Mouse (Mus musculus): ENCODE data around the gene 1700067K01Rik. TPM values are rescaled to one million over a fixed set of nuclear protein-coding genes. Genes with fewer than 3 reads are reported as not detected.

Gene 1700067K01Rik
- total and polyA plus RNA-seq, 3 experiments = 0.16 to 0.26 TPM; not detected in 1

DNA sequence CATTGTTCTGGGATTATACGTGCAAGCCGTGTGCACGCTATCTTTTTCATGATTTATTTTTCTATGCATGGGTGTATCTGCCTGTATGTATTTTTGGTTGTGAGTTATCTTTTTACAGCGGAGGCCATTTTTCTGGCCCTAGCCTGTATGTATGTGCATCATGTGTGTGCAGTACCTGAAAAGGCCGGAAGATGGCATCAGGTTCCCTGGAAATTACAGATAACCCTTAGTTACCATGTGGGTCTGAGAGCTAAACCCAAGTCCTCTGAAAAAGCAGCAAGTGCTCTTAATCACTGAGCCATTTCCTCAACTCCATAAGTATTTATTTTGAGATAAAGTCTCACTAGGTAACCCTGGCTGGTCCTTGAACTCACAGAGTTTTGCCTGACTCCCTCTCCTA, 51.9 kb downstream of the 1700067K01Rik start:
- no peak overlapping the region for H3K9ac ChIP-seq (ENCODE audit: low read depth, low read length)
- no peaks in the 10 kb centered on the region for H3K36me3 ChIP-seq (ENCODE audit: control insufficient read depth, insufficient read depth, low read length)
- no peak for DNase-seq
- TF ChIP-seq POLR2A (IDR thresholded peaks at IDR 0.05; ENCODE audit: insufficient read depth, low read depth, low read length) (no peak), CTCF (IDR thresholded peaks at IDR 0.05) (no peak), EP300 (IDR thresholded peaks at IDR 0.05; ENCODE audit: insufficient read depth, low read depth, low read length) (no peak)
- H3K79me2 ChIP-seq (replicated peaks; ENCODE audit: control insufficient read depth, insufficient read depth, low read length) = no peaks in the 10 kb centered on the region
- intact Hi-C loops (cut with DNase I) = no loop called here
- H3K27me3 ChIP-seq (ENCODE audit: control insufficient read depth, insufficient read depth, low read length) = no peaks in the 10 kb centered on the region
- no peaks in the 10 kb centered on the region for H3K4me1 ChIP-seq (ENCODE audit: control insufficient read depth, insufficient read depth, low read length)
- no peak overlapping the region for H3K4me3 ChIP-seq
- WGBS = 69% methylated on average over 5 of the region's 5 CpGs
- H3K27ac ChIP-seq = no peak overlapping the region

Small RNAs within 50 kb of the gene (microRNA-seq; reads per million reads assigned to microRNA genes)
- gene Mir1199 (6.7 to 7.0 reads per million in 2 experiments), gene Mir8111 (3.9 to 5.4 reads per million in 2 experiments)

Other genes with a start within 250 kb of the 1700067K01Rik start
- 10 to 100 TPM; 11.3 to 12.9 TPM for gene Adgrl1, start 101.4 kb upstream of the 1700067K01Rik start, total RNA-seq (2021)
- gene Adgrl1, start 101.4 kb upstream of the 1700067K01Rik start, polyA plus RNA-seq (2012; rRNA removed) = 33.8 and 45.8 TPM in 2 replicates
- 1 to 10 TPM; 1.3 to 1.7 TPM for gene Gm10644, start 46.3 kb upstream of the 1700067K01Rik start, total RNA-seq (2021)
- gene Gm10644, start 46.3 kb upstream of the 1700067K01Rik start, polyA plus RNA-seq (2012; rRNA removed) = 1.9 and 2.8 TPM in 2 replicates
- 1 to 10 TPM; 1.7 to 1.8 TPM for gene Asf1b, start 46.0 kb upstream of the 1700067K01Rik start, total RNA-seq (2021)
- 2.2 and 3.7 TPM in 2 replicates for gene Asf1b, start 46.0 kb upstream of the 1700067K01Rik start, polyA plus RNA-seq (2012; rRNA removed)
- gene Prkaca, start 28.5 kb upstream of the 1700067K01Rik start, total RNA-seq (2021) = 100 to 1,000 TPM; 306 to 331 TPM
- gene Prkaca, start 28.5 kb upstream of the 1700067K01Rik start, polyA plus RNA-seq (2012; rRNA removed) = 239 and 333 TPM in 2 replicates
- gene Samd1, start 3.8 kb upstream of the 1700067K01Rik start, total RNA-seq (2021) = 10 to 100 TPM; 21.6 to 29.9 TPM
- 29.7 and 32.1 TPM in 2 replicates for gene Samd1, start 3.8 kb upstream of the 1700067K01Rik start, polyA plus RNA-seq (2012; rRNA removed)
- gene 2210011C24Rik, start 10.7 kb downstream of the 1700067K01Rik start, total RNA-seq (2021) = 1 to 10 TPM; 2.2 to 3.7 TPM
- 0.64 and 1.2 TPM in 2 replicates for gene 2210011C24Rik, start 10.7 kb downstream of the 1700067K01Rik start, polyA plus RNA-seq (2012; rRNA removed)
- under 1 TPM; 0.20 to 0.26 TPM for gene Palm3, start 20.0 kb downstream of the 1700067K01Rik start, total RNA-seq (2021)
- 0.21 TPM in 1 of 2 replicates, not detected in the other for gene Palm3, start 20.0 kb downstream of the 1700067K01Rik start, polyA plus RNA-seq (2012; rRNA removed)
- 1 to 10 TPM; 3.2 to 3.7 TPM for gene Il27ra, start 41.1 kb downstream of the 1700067K01Rik start, total RNA-seq (2021)
- gene Il27ra, start 41.1 kb downstream of the 1700067K01Rik start, polyA plus RNA-seq (2012; rRNA removed) = 4.1 and 4.6 TPM in 2 replicates
- gene Rln3, start 43.5 kb downstream of the 1700067K01Rik start, total RNA-seq (2021) = not detected
- gene Rln3, start 43.5 kb downstream of the 1700067K01Rik start, polyA plus RNA-seq (2012; rRNA removed) = not detected in 2 replicates
- gene Gm10643, start 63.6 kb downstream of the 1700067K01Rik start, total RNA-seq (2021) = 1 to 10 TPM; 3.6 to 4.8 TPM
- gene Gm10643, start 63.6 kb downstream of the 1700067K01Rik start, polyA plus RNA-seq (2012; rRNA removed) = 1.7 and 2.1 TPM in 2 replicates
- 1 to 10 TPM; 8.8 to 9.5 TPM for gene Rfx1, start 65.3 kb downstream of the 1700067K01Rik start, total RNA-seq (2021)
- 9.5 and 11.0 TPM in 2 replicates for gene Rfx1, start 65.3 kb downstream of the 1700067K01Rik start, polyA plus RNA-seq (2012; rRNA removed)
- gene Dcaf15, start 103.3 kb downstream of the 1700067K01Rik start, total RNA-seq (2021) = 1 to 10 TPM; 5.9 to 7.6 TPM
- gene Dcaf15, start 103.3 kb downstream of the 1700067K01Rik start, polyA plus RNA-seq (2012; rRNA removed) = 17.0 and 18.4 TPM in 2 replicates
- gene Podnl1, start 124.5 kb downstream of the 1700067K01Rik start, total RNA-seq (2021) = not detected
- 0.20 and 0.23 TPM in 2 replicates for gene Podnl1, start 124.5 kb downstream of the 1700067K01Rik start, polyA plus RNA-seq (2012; rRNA removed)
- gene Cc2d1a, start 146.4 kb downstream of the 1700067K01Rik start, total RNA-seq (2021) = 10 to 100 TPM; 10.6 to 11.9 TPM
- 10.2 and 11.2 TPM in 2 replicates for gene Cc2d1a, start 146.4 kb downstream of the 1700067K01Rik start, polyA plus RNA-seq (2012; rRNA removed)
- under 1 TPM; 0.26 to 0.30 TPM for gene 4930432K21Rik, start 146.5 kb downstream of the 1700067K01Rik start, total RNA-seq (2021)
- gene 4930432K21Rik, start 146.5 kb downstream of the 1700067K01Rik start, polyA plus RNA-seq (2012; rRNA removed) = 0.29 and 0.55 TPM in 2 replicates
- 1 to 10 TPM in 1 of 2 experiments, not detected in 1; 1.9 TPM for gene Nanos3, start 183.7 kb downstream of the 1700067K01Rik start, total RNA-seq (2021)
- 0.61 TPM in 1 of 2 replicates, not detected in the other for gene Nanos3, start 183.7 kb downstream of the 1700067K01Rik start, polyA plus RNA-seq (2012; rRNA removed)
- 1 to 10 TPM; 6.8 to 8.2 TPM for gene Zswim4, start 235.6 kb downstream of the 1700067K01Rik start, total RNA-seq (2021)
- 7.6 and 10.4 TPM in 2 replicates for gene Zswim4, start 235.6 kb downstream of the 1700067K01Rik start, polyA plus RNA-seq (2012; rRNA removed)
- 100 to 1,000 TPM; 206 to 249 TPM for gene D8Ertd738e, start 248.2 kb downstream of the 1700067K01Rik start, total RNA-seq (2021)
- gene D8Ertd738e, start 248.2 kb downstream of the 1700067K01Rik start, polyA plus RNA-seq (2012; rRNA removed) = 144 and 158 TPM in 2 replicates